Mouse (Mus musculus): Measurements from ENCODE around the gene Gan.

Gene Gan

GRCm38 (mm10) chr8:117252650-117253049 is 94.7 kb downstream of the Gan start:
- DNase-seq (ENCODE audit: low read depth, low spot score) = no peak

GRCm38 (mm10) chr8:117253390-117254269 is 95.7 kb downstream of the Gan start:
- no peak for DNase-seq (ENCODE audit: low read depth, low spot score)

DNA sequence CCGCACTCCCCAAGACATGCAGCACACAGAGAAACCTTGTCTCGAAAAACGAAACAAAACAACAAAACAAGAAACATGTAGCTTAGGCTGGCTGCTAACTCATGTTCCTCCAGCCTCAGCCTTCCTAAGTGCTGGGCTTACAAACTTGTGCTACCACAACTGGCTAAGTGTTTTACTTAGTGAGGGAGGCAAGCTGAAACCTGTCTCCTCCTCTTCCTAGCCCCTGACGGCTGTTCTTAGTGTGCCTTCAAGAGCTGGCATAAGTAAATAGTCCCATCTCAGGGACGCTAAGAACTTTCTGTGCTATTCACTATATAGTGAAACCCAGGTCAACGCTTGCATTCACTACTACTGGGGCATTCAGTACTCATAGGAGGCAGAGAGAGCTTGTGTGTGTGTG is 96.6 kb downstream of the Gan start:
- DNase-seq (ENCODE audit: low read depth, low spot score) = no peak

DNA sequence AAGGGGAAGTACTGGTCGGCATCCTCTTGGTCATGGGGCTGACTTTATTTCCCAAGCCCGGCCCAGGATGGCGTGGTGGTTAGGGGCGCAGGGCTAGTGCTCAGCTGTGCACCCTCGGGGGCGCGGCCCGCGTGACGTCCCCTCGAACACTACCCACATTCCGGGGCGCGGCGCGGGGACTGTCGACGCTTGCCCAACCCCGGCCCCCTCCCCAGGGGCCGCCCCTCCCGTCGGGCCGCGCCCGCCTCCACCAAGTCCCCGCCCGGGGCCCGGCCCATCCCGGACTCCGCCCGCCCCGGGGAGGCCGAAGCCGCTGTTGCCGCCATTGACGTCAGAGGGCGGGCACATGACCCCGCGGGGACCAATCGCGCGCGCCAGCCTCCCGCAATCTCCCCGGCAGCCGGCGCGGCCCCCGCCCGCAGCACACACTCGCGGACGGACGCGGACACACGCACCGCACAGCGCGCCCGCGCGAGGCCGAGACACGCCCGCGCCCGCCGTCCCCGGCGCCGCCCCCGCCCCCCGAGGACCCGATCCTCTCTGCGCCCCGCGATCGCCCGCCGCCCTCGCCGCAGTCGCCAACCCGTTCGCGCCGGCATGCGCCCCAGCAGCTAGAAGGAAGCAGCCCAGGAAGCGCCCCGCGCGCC is 98.5 kb downstream of the Gan start:
- DNase-seq (ENCODE audit: low read depth, low spot score) = peak; percentile 96

GRCm38 (mm10) chr8:117257029-117257820 is 99.3 kb downstream of the Gan start, which contains the start of gene Cmip:
Gene Cmip (plus strand): TSS chr8:117257064.
- peak; percentile 47 for DNase-seq (ENCODE audit: low read depth, low spot score)

DNA sequence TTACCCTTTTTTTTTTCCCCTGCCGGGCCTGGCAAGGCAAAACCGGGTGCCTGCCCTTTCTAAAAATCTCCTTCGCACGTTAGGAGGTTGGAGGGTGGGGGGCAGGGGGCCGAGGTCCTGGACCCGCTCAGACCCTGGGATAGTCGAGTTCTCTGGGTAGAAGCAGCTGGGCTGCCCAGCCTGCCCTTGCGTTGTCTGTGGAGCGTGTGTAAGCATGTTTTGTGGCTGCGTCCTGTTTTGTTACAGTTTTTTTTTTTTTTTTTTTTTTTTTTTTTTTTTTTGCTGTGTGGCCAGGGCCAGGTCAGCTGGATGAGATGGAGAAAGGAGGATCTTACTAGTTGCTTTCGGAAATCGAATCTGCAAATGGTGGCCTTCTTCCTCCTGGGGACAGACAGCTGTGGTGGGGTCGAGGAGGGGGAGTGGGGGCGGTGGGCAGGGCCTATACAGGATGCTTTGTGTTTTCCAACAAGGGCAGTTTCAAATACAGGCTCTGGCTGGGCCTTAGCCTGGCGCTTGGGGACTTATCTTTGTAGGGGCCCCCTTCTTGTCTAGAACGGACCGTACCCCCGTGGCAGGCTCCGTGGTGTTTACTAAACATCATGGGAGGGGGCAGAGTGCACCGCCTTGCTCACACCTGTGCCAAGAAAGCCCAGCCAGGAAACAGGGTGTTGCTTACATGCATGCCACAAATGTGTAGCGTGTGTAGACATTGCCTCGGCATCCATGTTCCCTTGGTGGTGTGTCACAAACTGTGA is 100.1 kb downstream of the Gan start:
- DNase-seq (ENCODE audit: low read depth, low spot score) = peak; percentile 52

DNA sequence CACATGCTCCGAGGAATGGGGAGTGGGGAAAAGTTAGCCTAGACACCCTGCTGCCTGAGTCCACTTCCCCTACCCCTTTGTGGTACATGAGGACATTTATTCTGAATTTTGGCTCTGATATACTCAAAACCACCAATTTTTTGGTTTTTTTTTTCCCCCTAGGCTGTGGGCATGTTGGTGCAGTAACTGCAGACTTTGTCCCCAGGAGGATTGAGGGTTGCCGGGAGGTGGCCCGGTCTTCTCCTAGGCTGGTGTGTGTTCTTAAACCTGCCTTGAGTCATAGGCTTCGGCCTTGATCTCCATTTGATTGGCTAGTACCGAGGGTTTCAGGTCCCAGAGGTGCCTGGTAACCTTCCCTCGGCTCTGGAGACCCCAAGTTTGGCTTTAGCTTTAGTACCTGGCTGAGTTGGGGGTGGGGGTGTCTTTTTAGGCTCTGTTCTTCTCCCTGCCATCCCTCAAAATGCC is 100.7 kb downstream of the Gan start:
- no peak for DNase-seq (ENCODE audit: low read depth, low spot score)

DNA sequence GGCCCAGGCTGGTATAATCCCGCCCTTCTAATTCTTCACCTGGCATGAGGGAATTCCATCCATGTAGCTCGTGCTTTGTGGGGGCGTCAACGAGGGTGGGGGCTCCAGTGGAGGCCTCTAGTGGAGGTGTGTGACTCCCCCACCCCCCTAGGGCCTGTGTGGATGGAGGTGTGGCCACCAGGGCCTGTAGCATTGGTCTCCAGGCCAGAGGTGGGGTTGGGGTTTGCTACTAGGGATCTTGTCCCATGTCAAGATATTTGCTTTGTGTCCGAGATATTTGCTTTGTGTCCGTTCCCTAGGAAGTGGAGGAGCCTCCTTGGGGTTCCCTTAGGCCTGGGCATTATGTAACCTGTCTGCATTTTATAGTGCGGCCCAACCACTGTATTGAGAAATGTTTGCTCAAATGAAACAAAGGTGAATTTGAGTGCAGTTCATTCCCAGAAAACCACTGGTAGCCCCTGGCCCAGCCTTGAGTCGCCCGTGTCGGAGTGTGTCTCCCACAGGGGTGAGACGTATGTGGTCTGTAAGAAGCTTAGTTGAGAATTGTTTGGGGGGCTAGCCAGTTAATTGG is 101.6 kb downstream of the Gan start:
- DNase-seq (ENCODE audit: low read depth, low spot score) = no peak

DNA sequence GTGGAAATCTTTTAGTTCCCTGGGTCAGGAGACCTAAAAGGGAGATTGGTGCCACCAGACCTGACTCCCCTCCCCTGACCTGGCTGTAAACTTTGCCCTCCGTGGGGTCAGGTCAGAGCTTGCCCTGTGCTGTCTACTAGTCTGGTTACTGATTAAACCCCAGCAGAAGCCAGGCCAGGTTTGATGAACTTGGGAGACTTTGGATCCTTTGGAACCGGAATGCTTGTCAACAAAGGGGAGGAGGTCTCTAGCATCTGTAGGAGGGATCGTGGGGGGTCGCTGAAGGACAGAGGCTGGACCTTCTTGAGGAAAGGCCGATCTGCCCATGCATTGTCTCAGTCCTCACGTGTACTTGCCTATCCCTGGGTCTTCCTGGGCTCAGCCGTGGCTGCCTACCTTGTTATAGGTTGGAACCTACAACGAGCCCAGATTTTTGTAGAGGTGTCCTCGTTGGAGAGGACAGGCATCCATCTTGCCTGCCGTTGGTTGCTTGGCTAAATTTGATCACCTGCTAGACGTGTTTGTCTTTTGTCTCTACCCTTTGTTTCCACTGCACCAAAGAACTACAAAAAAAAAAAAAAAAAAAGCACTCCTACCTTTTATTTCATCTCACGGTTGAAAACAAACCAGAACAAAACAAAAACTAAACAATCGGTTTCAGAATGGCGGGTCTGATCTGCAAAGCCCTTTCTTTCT is 102.4 kb downstream of the Gan start:
- DNase-seq (ENCODE audit: low read depth, low spot score) = no peak

GRCm38 (mm10) chr8:117260930-117261475 is 103.1 kb downstream of the Gan start:
- peak; percentile 50 for DNase-seq (ENCODE audit: low read depth, low spot score)

- DNase-seq (ENCODE audit: low read depth, low spot score) = no peak
Observed at GRCm38 (mm10) chr8:117261702-117262101, 103.8 kb downstream of the Gan start.

GRCm38 (mm10) chr8:117262685-117263084 is 104.8 kb downstream of the Gan start:
- DNase-seq (ENCODE audit: low read depth, low spot score) = no peak

- no peak for DNase-seq (ENCODE audit: low read depth, low spot score)
Observed at GRCm38 (mm10) chr8:117263442-117263841, 105.5 kb downstream of the Gan start.

DNA sequence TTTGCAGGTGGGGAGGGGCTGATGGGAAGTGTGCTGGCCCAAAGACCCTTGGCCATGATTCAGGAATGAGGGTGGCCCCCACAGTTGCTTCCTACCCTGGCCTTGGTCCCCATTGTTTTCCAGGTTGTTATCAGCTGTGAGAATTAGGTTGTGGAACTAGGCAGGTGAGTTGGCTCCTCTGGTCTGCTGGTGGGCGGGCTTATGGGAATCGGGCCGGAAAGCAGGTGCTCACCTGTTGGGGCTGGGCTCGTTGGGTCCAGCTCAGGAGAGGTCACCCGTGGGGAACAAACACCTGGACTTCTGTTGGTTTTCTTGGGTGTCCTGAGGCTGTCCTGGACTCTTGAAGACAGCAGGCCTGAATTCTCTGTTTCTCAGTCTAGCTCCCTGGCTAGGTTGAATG is 107.1 kb downstream of the Gan start:
- DNase-seq (ENCODE audit: low read depth, low spot score) = no peak
